Mouse (Mus musculus): ENCODE results near the gene Lrrc72. TPM values are rescaled to one million over a fixed set of nuclear protein-coding genes. Genes with fewer than 3 reads are reported as not detected.

The Lrrc72 gene
- polyA plus RNA-seq, 1 experiment from 2014 or later, result not detected

GRCm38 (mm10) chr12:36189610-36190009 is 63.6 kb downstream of the Lrrc72 start:
- H3K4me3 ChIP-seq, result no peak overlapping the region
- no peak overlapping the region for H3K9ac ChIP-seq
- no peak overlapping the region for H3K4me2 ChIP-seq
- WGBS, result 92% methylated on average over 3 of the region's 3 CpGs
- no peaks in the 10 kb centered on the region for H3K27me3 ChIP-seq
- H3K36me3 ChIP-seq, result peaks cover 64% of the 10 kb centered on the region
- H3K27ac ChIP-seq, result no peak overlapping the region
- ATAC-seq (replicated peaks; ENCODE audit: insufficient number of reproducible peaks, insufficient read depth, low FRiP score, low read depth), result no peak
- no peaks in the 10 kb centered on the region for H3K4me1 ChIP-seq (replicated peaks)
- no peaks in the 10 kb centered on the region for H3K9me3 ChIP-seq (replicated peaks)

GRCm38 (mm10) chr12:36187081-36187480 is 66.1 kb downstream of the Lrrc72 start:
- Histone ChIP-seq H3K27me3 (no peaks in the 10 kb centered on the region), H3K4me2 (no peak overlapping the region), H3K4me1 (replicated peaks) (peaks cover 3% of the 10 kb centered on the region; the same call in 1 of the 2 replicates), H3K36me3 (peaks cover 57% of the 10 kb centered on the region), H3K9me3 (replicated peaks) (no peaks in the 10 kb centered on the region), H3K4me3 (no peak overlapping the region), H3K27ac (no peak overlapping the region), H3K9ac (no peak overlapping the region)
- 66% methylated on average over 6 of the region's 6 CpGs for WGBS
- no peak for ATAC-seq (replicated peaks; ENCODE audit: insufficient number of reproducible peaks, insufficient read depth, low FRiP score, low read depth)

- Histone ChIP-seq H3K4me3 (no peak overlapping the region), H3K9ac (no peak overlapping the region), H3K4me2 (no peak overlapping the region), H3K27ac (peak overlapping the region; percentile 60), H3K9me3 (replicated peaks) (no peaks in the 10 kb centered on the region), H3K4me1 (replicated peaks) (peaks cover 3% of the 10 kb centered on the region; the same call in 1 of the 2 replicates), H3K36me3 (peaks cover 23% of the 10 kb centered on the region), H3K27me3 (no peaks in the 10 kb centered on the region)
- WGBS, result 61% methylated on average over 6 of the region's 6 CpGs
- ATAC-seq (replicated peaks; ENCODE audit: insufficient number of reproducible peaks, insufficient read depth, low FRiP score, low read depth), result peak; percentile 80
Observed at GRCm38 (mm10) chr12:36182570-36182969, 70.6 kb downstream of the Lrrc72 start.

GRCm38 (mm10) chr12:36177227-36177626 is 76.0 kb downstream of the Lrrc72 start:
- no peak overlapping the region for H3K4me3 ChIP-seq
- H3K4me1 ChIP-seq (replicated peaks), result peaks cover under 1% of the 10 kb centered on the region; the same call in 1 of the 2 replicates
- 96% methylated on average over 5 of the region's 5 CpGs for WGBS
- no peaks in the 10 kb centered on the region for H3K27me3 ChIP-seq
- no peak overlapping the region for H3K27ac ChIP-seq
- no peak overlapping the region for H3K4me2 ChIP-seq
- H3K36me3 ChIP-seq, result peaks cover 36% of the 10 kb centered on the region
- H3K9ac ChIP-seq, result no peak overlapping the region
- ATAC-seq (replicated peaks; ENCODE audit: insufficient number of reproducible peaks, insufficient read depth, low FRiP score, low read depth), result no peak
- H3K9me3 ChIP-seq (replicated peaks), result no peaks in the 10 kb centered on the region

GRCm38 (mm10) chr12:36165299-36165698 is 87.9 kb downstream of the Lrrc72 start:
- no peak overlapping the region for H3K4me2 ChIP-seq
- no peak overlapping the region for H3K4me3 ChIP-seq
- ATAC-seq (replicated peaks; ENCODE audit: insufficient number of reproducible peaks, insufficient read depth, low FRiP score, low read depth), result no peak
- H3K9ac ChIP-seq, result no peak overlapping the region
- H3K27ac ChIP-seq, result peak overlapping the region; percentile 24; the same call in 1 of the 2 replicates
- H3K9me3 ChIP-seq (replicated peaks), result no peaks in the 10 kb centered on the region
- WGBS, result 72% methylated on average over 1 of the region's 1 CpGs
- H3K36me3 ChIP-seq, result no peaks in the 10 kb centered on the region
- no peaks in the 10 kb centered on the region for H3K27me3 ChIP-seq
- peaks cover 23% of the 10 kb centered on the region for H3K4me1 ChIP-seq (replicated peaks)

- WGBS, result 37% methylated on average over 7 of the region's 7 CpGs
- no peak for ATAC-seq (replicated peaks; ENCODE audit: insufficient number of reproducible peaks, insufficient read depth, low FRiP score, low read depth)
Observed at GRCm38 (mm10) chr12:36164126-36164791, 88.9 kb downstream of the Lrrc72 start.

More at GRCm38 (mm10) chr12:36164126-36164791, 88.9 kb downstream of the Lrrc72 start:
- Histone ChIP-seq H3K4me1 (replicated peaks) (peaks cover 23% of the 10 kb centered on the region), H3K27me3 (no peaks in the 10 kb centered on the region), H3K27ac (no peak overlapping the region), H3K9me3 (replicated peaks) (no peaks in the 10 kb centered on the region), H3K4me2 (no peak overlapping the region), H3K4me3 (no peak overlapping the region), H3K9ac (no peak overlapping the region), H3K36me3 (no peaks in the 10 kb centered on the region)

Other genes starting within 250 kb of the Lrrc72 start
- 57.9 and 65.1 TPM in 2 replicates for gene Tspan13, start 210.9 kb downstream of the Lrrc72 start, polyA plus RNA-seq (2015; fragmentation: Nextera tagmentation; extraction: Ambion mirVana)
- gene Ankmy2, start 96.3 kb downstream of the Lrrc72 start, polyA plus RNA-seq (2015; fragmentation: Nextera tagmentation; extraction: Ambion mirVana), result 26.7 and 27.0 TPM in 2 replicates
- 186 and 205 TPM in 2 replicates for gene Bzw2, start 95.3 kb downstream of the Lrrc72 start, polyA plus RNA-seq (2015; fragmentation: Nextera tagmentation; extraction: Ambion mirVana)
- 0.94 and 3.0 TPM in 2 replicates for gene Sostdc1, start 60.7 kb upstream of the Lrrc72 start, polyA plus RNA-seq (2015; fragmentation: Nextera tagmentation; extraction: Ambion mirVana)
- gene Ispd, start 128.1 kb upstream of the Lrrc72 start, polyA plus RNA-seq (2015; fragmentation: Nextera tagmentation; extraction: Ambion mirVana), result 9.7 and 10.9 TPM in 2 replicates
- 1.3 and 1.6 TPM in 2 replicates for gene D630036H23Rik, start 128.8 kb upstream of the Lrrc72 start, polyA plus RNA-seq (2015; fragmentation: Nextera tagmentation; extraction: Ambion mirVana)